Mouse (Mus musculus): Measurements from ENCODE around the gene Zfp759.
A peak's percentile ranks its signal among the peaks of the same experiment; 100 is the strongest.
"Not testable (repeated sequence)": the region's sequence is repeated elsewhere in the genome, so short reads cannot be mapped to it uniquely, and the experiment has no call there.

The Zfp759 gene

DNA sequence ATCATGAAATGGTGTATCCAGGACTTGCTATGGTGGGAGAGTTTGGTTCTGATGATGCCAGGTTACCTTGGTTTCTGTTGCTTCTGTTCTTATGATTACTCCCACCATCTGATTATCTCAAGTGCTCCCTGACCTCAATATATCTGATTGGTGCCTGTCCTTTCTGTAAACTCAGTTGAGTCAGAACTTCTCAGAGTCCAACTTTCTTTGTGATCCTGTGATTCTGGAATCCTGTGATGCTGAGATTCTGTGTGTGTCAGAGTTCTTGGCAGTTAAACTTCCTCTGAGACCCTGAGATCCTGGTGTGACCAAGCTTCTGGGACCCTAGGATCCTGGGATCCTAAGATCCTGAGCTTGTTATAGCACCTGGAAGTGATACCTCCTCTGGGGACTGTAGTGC is at the start of gene Zfp759:
TSS of gene Zfp759 (plus strand) at position 301 of the 400 bp plus-strand sequence.
- DNase-seq (ENCODE audit: low spot score) = not testable (repeated sequence)

DNA sequence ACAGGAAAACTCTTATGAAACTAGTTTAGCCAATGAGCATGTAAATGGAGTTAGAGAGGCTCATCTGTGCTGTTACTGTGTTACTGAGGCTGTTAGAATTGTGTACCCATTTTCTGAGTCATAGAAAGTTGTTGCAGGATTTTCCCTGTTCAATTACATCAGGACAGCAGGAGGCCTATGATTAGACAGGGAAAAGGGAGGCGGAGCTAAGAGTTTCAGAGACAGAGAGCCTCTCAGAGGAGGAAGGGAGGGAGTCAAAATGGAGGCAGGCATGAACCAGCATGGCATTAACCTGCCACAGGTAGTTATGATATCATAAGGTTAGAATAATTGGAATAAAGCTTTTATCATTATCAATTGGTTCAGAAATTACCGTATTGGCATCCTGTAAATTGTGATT is 48.7 kb upstream of the Zfp759 start:
- DNase-seq (ENCODE audit: low spot score) = no peak

DNA sequence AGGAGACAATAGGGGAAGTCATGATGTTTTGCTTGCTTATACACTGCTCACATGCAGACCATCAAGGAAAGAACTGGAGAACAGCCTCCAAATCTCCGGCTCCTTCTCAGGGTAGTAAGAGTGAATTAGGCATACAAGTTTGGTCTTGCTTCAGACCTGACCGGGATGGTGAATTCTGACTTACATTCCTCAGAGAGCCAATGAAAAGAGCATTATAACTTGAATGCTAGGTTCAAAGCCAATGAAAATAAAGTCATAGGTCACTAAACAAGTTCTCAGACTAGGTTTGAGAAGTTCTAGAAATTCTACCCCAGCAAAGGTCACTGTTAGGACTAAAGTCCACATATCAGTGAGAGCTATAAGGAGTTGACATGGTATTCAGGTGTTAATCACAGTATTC is 44.2 kb upstream of the Zfp759 start:
- DNase-seq (ENCODE audit: low spot score) = no peak

DNA sequence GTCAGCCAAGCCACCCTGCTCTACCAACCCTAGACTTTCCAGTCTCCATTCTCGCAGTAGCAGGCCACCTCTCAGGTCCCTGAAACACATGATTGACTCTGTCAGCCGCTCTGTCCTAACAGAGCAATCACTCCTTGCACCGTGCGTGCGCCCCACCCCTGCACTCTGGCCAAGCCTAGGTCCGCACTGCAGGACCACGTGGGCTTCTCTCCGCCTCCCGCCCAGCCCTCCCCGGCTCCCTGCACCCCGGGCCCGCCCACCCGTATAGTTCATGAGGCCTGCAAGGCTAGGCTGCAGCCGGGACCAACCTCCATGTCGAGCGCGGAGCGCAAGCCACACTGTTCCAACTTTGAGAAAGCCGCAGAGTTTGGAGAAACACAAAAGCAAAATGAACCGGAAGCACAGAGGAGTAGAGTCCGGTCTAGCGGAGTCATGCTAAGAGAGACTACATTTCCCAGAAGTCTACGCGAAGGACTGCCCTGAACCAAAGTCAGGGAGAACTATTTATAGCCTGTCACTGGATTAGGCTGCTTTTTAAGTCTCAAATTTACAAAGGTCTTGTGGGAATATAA is 40.2 kb upstream of the Zfp759 start:
- peak; percentile 73 for DNase-seq (ENCODE audit: low spot score)

DNA sequence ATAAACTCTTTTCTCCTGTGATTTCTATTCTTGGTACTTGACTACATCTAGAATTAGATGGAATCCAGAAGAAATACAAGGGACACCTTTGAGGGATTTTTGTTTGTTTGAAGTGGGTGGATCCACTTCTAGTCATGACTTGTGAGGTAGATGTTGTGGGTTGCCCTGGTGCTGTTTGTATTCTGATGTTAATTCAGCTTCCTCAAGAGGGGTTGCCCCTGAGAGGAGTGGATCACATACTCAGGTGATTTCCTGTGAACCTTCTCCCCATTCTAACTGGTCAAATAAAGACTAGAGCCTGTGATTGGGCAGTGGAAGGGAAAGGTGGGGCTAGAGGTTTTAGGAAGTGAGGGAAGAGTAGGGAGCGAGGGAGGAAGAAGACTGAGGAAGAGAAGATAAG is 39.5 kb upstream of the Zfp759 start:
- DNase-seq (ENCODE audit: low spot score) = no peak

DNA sequence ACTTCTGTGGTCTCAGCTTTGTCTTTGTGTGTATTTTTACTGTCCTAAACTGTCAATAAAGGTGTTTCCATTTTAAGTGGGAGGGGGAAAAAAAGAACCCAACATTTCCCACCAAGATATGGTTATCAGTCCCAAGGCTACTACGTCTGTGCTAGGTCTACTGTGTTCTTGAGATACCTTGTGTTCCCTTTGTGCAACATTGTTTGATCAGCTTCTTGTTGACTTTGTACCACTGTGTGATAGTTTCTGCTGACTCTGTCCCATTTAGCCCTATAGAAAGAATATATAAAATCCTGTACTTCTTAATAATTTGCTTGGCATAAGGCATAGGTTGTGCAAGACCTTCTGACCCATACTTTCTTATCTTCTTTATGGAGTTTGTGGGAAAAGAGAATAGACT is 31.3 kb upstream of the Zfp759 start:
- no peak for DNase-seq (ENCODE audit: low spot score)

DNA sequence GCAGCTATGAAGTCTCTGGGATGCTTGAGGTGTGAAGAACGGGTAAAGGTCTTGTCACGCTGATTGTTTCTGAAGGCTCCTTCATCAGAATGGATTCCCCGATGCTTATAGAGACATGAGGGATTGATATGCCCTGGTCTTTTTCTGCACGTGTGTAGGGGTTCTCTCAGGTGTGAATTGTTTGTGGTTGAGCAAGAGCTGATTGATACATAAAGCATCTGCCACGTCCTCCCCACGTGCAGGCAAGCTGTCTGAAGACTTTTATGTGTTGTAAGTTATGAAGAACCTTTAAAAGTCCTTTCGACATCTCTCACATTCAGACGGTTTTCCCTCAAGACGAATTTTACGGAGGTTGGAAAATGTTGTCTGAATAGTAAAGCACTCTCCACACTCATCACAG is 23.6 kb upstream of the Zfp759 start, which contains the start of gene Zfp708:
TSS of gene Zfp708 (minus strand) at position 101 of the 400 bp plus-strand sequence.
- no peak for DNase-seq (ENCODE audit: low spot score)

DNA sequence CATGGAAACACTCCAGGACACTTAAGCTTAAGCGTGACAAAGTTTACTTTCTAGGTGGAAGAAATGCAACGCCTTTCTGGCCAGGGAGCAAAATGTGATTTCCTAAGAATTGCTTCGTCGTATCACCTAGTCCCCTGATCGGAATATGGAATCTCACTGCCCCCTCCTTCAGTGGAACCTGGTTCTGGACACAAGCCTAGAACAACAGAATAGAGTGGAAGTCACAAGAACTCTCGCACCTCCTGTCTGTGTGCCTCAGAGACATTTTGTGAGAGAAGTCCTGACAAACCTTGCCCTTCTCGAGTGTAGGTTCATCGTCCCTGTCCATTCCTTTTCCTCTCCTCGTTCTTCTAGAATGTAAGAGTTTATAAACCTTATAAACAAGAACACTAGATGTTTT is 13.8 kb upstream of the Zfp759 start:
- DNase-seq (ENCODE audit: low spot score) = no peak

DNA sequence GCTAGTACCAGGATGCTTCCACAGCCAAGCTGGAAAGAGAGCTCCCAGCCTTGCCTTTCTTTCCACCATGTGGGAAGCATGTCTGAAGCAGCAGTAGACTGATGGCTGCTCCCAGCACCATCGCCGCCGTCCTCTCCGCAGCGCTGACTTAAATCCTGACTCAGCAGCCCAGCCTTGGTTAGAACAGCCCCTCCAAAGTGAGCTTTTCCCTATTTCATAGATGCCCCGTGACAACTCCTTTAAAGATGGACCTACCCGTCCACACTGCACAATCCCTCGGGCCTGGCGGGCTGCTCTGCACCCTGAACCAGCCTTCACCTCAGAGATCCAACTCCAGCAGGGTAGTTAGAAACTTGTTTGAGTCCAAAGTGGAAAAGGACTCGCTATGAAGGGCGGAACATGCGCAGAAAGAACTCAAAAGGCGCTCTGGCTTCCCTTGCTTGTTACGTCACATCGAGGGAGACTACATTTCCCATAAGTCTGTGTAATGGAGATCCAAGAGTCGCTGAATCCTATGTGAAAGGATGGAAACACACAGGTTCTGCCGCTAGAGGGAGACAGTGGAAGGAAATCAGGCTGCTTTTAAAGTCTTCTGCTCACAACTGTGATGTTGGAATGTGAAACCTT is 13.2 kb upstream of the Zfp759 start, which contains the start of gene Gm28557:
TSS of gene Gm28557 (minus strand) at position 411 of the 627 bp plus-strand sequence.
- peak; percentile 91 for DNase-seq (ENCODE audit: low spot score)

DNA sequence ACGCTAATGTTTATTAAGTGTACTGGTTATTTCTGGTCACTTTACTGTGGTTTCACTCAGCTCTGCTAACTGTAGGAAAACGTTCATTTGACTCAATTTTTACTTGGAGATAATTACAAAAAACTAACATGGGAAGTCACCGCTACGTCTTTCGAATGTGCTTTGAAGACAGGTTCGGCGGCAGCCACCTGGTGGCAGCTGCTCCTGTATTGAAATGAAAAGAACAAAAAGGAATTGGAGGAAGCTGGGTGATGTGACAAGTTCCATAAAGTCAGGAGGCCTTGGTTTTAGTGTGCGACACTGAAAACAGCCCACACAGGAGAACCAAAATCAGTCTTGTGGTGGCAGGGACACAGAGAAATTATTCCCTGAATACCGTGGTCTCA is 12.6 kb upstream of the Zfp759 start:
- no peak for DNase-seq (ENCODE audit: low spot score)

DNA sequence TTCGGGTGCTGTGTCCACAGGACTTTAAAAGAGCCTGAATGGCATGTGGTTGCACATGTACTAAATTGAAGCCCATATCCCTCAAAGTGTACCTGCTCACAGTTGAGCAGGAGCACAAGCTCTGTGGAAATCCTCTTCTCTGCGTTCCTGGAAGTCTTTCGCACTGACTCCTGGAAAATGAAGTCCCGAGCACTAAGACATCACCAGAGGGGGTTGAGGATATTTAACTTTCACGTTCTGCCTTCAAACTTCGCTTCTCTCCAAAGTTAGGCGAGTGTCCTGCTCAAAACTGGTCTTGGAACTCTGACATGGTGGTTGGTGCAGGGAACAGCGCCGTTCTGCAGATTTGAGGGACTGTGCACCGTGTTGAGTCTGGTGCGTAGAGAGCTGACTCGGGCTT is 9.4 kb upstream of the Zfp759 start:
- no peak for DNase-seq (ENCODE audit: low spot score)

DNA sequence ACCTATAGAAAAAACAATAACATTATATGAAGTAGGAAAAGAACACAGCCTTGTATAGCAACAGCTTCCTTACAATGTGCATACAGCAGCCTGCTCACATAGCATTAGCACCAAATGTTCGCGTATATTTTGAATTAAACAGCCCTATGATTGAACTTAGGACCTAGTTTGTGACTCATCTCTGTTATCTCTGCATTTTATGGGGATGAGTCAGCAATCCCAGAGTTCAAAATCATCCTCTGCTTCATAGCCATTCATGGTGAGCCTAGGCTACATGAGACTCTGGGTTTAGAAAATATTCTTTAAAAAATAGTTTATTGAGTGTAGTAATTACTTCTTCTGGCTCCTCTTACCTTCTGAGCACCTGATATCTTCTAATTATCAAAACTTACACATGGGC is 8.2 kb upstream of the Zfp759 start:
- DNase-seq (ENCODE audit: low spot score) = no peak

DNA sequence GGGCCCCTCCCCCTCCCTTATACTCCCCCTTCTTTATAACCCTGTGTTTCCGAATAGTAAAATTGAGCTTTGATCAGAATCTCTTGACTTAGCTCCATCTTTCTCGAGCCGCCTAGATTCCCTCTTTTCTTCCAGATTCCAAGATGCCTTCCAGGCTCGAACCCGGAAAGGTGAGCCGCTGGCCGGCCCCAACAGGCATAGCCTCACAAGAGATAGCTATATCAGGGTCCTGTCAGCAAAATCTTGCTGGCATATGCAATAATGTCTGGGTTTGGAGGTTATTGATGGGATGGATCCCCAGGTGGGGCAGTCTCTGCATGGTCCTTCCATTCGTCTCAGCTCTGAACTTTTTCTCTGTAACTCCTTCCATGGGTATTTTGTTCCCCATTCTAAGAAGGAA is 5.3 kb upstream of the Zfp759 start, which contains the start of gene Rslcan18:
TSS of gene Rslcan18 (minus strand) at position 101 of the 400 bp plus-strand sequence.
- not testable (repeated sequence) for DNase-seq (ENCODE audit: low spot score)

DNA sequence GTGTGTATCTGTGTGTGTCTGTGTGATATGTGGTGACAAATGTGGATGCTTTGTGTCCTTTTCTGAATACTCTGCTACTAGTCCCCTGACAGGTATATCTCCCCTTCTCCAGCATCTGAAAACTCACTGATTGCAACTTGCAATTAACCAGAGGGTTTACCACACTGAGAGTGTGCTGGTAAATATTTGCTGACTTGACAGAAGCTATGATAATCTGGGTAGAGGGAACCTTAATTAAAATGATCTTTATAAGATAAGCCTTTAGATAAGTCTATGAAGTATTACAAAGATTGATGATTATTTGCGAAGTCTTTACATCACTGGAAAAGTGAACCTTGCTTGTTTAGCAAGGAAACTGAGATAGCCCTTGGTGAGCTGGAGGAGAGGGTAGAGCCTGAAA is 3.0 kb downstream of the Zfp759 start:
- DNase-seq (ENCODE audit: low spot score) = no peak

DNA sequence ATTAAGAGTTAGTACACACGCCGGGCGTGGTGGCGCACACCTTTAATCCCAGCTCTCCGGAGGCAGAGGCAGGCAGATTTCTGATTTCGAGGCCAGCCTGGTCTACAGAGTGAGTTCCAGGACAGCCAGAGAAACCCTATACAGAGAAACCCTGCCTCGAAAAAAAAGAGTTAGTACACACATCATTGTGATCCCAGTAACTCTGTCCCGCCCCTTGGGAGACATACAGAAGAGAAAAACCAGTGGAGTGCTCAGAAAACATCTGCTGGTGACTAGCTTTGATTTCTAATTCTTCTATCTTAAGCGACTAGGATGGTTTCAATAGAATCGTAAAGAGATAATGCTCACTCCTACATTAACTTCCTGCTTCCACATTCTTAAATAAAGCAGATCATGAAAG is 6.0 kb downstream of the Zfp759 start:
- not testable (repeated sequence) for DNase-seq (ENCODE audit: low spot score)

DNA sequence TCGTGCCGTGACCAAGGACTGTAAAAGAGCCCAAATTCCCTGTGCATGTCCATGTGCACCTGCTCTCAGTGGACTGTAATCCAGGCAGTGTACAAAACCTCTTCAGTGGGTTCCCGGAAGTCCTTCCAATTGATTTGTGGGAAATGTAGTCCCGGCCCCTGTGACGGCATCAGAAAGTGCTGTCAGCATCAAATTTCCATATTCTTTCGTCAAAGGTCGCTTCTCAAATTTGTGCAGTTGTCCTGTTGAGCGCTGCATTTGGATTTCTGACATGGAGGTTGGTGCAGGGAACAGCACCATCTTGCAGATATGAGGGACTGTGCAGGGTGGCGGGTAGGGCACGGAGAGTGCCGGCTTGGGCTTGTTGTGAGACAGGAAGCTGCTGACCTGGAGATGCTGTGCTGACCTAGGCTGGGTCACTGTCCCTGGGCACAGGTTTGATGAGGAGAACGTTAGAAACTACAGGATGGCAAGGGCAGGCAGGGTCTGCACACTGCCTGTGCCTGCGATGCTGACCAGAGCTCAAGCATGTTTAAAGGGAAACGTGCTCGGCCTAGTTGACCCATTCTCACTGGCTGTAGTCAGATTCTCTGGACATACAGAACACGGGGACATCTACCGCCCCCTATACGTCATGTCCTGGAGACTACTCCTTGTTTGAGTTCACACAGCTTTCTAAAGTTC is 6.7 kb downstream of the Zfp759 start:
- peak; percentile 79 for DNase-seq (ENCODE audit: low spot score)

DNA sequence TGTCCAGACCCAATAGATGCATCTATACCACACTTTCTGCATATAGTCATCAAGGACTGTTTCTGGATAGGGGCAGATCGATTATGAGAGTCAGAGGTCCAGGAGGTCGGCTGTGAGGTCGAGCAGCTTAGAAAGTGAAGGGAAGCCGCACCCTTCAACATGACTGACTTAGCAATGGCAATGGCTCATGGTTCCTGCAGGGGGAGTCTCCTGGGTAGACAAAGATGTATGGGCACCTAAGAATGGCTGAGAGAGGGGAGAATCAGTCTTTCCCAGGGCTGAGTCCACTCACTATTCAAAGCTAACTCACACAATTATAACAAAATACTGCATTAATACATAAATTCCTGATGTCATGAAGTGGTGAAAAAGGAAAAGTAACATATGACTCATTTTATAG is 44.7 kb downstream of the Zfp759 start:
- not testable (repeated sequence) for DNase-seq (ENCODE audit: low spot score)

DNA sequence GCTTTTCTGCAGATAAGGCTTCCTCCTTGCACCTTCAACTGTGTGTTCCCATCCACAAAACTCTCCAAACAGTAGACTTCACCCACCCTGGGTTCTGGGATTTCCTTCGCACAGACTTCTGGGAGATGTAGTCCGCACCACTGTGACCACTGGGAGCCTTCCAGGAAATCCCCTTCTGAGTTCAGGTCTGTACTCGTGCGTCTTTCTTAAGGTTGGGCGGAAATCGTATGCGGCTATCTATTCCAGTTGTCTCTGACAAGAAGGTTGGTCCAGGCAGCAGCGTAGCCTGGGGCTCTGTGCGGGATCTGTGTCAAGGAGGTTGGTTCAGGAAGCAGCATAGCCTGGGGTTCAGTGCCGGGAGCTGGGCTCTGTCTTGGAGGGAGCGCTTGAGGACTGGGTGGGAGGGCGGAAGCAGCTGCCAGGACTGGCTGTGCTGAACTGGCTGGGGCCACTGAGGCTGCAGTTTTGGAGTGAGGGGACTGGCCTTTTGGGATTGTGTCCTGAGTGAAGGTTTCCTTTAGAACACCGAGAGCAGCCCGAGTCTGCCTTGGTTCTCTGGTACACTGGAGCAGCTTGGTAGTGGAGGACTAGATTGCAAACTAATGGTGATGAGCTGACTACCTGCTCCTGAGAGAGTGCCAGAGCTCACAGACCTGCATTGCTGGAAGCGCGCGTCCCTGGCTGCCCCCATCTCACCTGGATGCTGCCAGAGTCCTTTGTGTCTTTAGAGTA is 51.7 kb downstream of the Zfp759 start, which contains the start of gene Rsl1:
TSS of gene Rsl1 (plus strand) at position 192 of the 732 bp plus-strand sequence.
- DNase-seq (ENCODE audit: low spot score) = peak; percentile 75

DNA sequence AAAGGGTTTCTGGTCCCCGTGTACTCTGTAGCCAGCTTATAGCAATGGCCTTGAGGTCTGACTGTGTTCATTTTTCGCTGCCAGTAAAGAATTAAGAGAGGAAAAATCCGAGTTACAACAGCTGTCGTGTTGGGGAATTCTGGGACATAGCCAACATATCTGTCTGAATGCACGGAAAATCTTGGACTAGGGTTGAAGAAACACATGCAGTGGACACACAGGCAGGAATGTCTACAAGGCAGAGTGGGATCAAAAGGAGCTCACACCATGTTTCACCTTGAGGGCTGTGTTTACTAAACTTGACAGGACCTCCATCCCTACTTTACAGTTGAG is 52.2 kb downstream of the Zfp759 start:
- DNase-seq (ENCODE audit: low spot score) = no peak

Measured in urinary bladder, postnatal 14 days (tissue).